Mouse (Mus musculus): ENCODE measurements around the gene Olfr68. TPM values are rescaled to one million over a fixed set of nuclear protein-coding genes. Genes with fewer than 3 reads are reported as not detected.
"Not testable (repeated sequence)": the region's sequence is repeated elsewhere in the genome, so short reads cannot be mapped to it uniquely, and the experiment has no call there.

Olfr68 gene
- polyA plus RNA-seq, 1 experiment, result not detected

GRCm38 (mm10) chr7:103810296-103810695 is 30.8 kb upstream of the Olfr68 start:
- TF ChIP-seq POLR2A (IDR thresholded peaks at IDR 0.05; ENCODE audit: borderline replicate concordance, extremely low read depth, insufficient read depth, insufficient read length, poor library complexity, severe bottlenecking), result no peak
- DNase-seq (ENCODE audit: low read depth), result no peak

GRCm38 (mm10) chr7:103809801-103810155 is 30.3 kb upstream of the Olfr68 start:
- TF ChIP-seq CTCF (IDR thresholded peaks at IDR 0.05; ENCODE audit: borderline replicate concordance, extremely low read depth, insufficient read depth, insufficient read length) (no peak), POLR2A (IDR thresholded peaks at IDR 0.05; ENCODE audit: borderline replicate concordance, extremely low read depth, insufficient read depth, insufficient read length, poor library complexity, severe bottlenecking) (no peak)

GRCm38 (mm10) chr7:103808971-103809800 is 29.7 kb upstream of the Olfr68 start:
- no peak for DNase-seq (ENCODE audit: low read depth)
- TF ChIP-seq CTCF (IDR thresholded peaks at IDR 0.05; ENCODE audit: borderline replicate concordance, extremely low read depth, insufficient read depth, insufficient read length), result no peak
- TF ChIP-seq POLR2A (IDR thresholded peaks at IDR 0.05; ENCODE audit: borderline replicate concordance, extremely low read depth, insufficient read depth, insufficient read length, poor library complexity, severe bottlenecking), result no peak

More at GRCm38 (mm10) chr7:103809801-103810155, 30.3 kb upstream of the Olfr68 start:
- no peak for DNase-seq (ENCODE audit: low read depth)

GRCm38 (mm10) chr7:103808120-103808519 is 28.6 kb upstream of the Olfr68 start:
- not testable (repeated sequence) for DNase-seq (ENCODE audit: low read depth)

GRCm38 (mm10) chr7:103806856-103807255 is 27.4 kb upstream of the Olfr68 start:
- TF ChIP-seq CTCF (IDR thresholded peaks at IDR 0.05; ENCODE audit: borderline replicate concordance, extremely low read depth, insufficient read depth, insufficient read length) (peak; percentile 58; the same call in 1 of the 2 replicates), POLR2A (IDR thresholded peaks at IDR 0.05; ENCODE audit: borderline replicate concordance, extremely low read depth, insufficient read depth, insufficient read length, poor library complexity, severe bottlenecking) (no peak)
- DNase-seq (ENCODE audit: low read depth), result peak; percentile 61

- no peak for DNase-seq (ENCODE audit: low read depth)
- TF ChIP-seq CTCF (IDR thresholded peaks at IDR 0.05; ENCODE audit: borderline replicate concordance, extremely low read depth, insufficient read depth, insufficient read length) (no peak), POLR2A (IDR thresholded peaks at IDR 0.05; ENCODE audit: borderline replicate concordance, extremely low read depth, insufficient read depth, insufficient read length, poor library complexity, severe bottlenecking) (no peak)
Measured at GRCm38 (mm10) chr7:103792669-103793388, 13.3 kb upstream of the Olfr68 start.

GRCm38 (mm10) chr7:103791721-103792120 is 12.2 kb upstream of the Olfr68 start, which contains the start of gene Olfr67:
TSS of gene Olfr67 (minus strand) at chr7:103791821.
- TF ChIP-seq POLR2A (IDR thresholded peaks at IDR 0.05; ENCODE audit: borderline replicate concordance, extremely low read depth, insufficient read depth, insufficient read length, poor library complexity, severe bottlenecking) (no peak), CTCF (IDR thresholded peaks at IDR 0.05; ENCODE audit: borderline replicate concordance, extremely low read depth, insufficient read depth, insufficient read length) (no peak)
- no peak for DNase-seq (ENCODE audit: low read depth)

- DNase-seq (ENCODE audit: low read depth), result not testable (repeated sequence)
Measured at GRCm38 (mm10) chr7:103777652-103778051, 1.8 kb downstream of the Olfr68 start.

- no peak for DNase-seq (ENCODE audit: low read depth)
- TF ChIP-seq POLR2A (IDR thresholded peaks at IDR 0.05; ENCODE audit: borderline replicate concordance, extremely low read depth, insufficient read depth, insufficient read length, poor library complexity, severe bottlenecking), result no peak
- no peak for TF ChIP-seq CTCF (IDR thresholded peaks at IDR 0.05; ENCODE audit: borderline replicate concordance, extremely low read depth, insufficient read depth, insufficient read length)
Measured at GRCm38 (mm10) chr7:103771494-103771893, 8.0 kb downstream of the Olfr68 start, which contains the start of gene Olfr69. TSS of gene Olfr69 (minus strand) at chr7:103771594.

GRCm38 (mm10) chr7:103767687-103768086 is 11.8 kb downstream of the Olfr68 start:
- DNase-seq (ENCODE audit: low read depth), result not testable (repeated sequence)

GRCm38 (mm10) chr7:103762212-103762611 is 17.3 kb downstream of the Olfr68 start:
- not testable (repeated sequence) for DNase-seq (ENCODE audit: low read depth)

GRCm38 (mm10) chr7:103757233-103757632 is 22.3 kb downstream of the Olfr68 start, which contains the start of gene Olfr630:
TSS of gene Olfr630 (minus strand) at chr7:103757333.
- no peak for TF ChIP-seq CTCF (IDR thresholded peaks at IDR 0.05; ENCODE audit: borderline replicate concordance, extremely low read depth, insufficient read depth, insufficient read length)
- no peak for TF ChIP-seq POLR2A (IDR thresholded peaks at IDR 0.05; ENCODE audit: borderline replicate concordance, extremely low read depth, insufficient read depth, insufficient read length, poor library complexity, severe bottlenecking)
- no peak for DNase-seq (ENCODE audit: low read depth)

Data from brain, embryonic 14.5 days (tissue).